Mouse (Mus musculus) thymus, adult 2 months (tissue): ENCODE measurements around the gene Nlrx1. TPM values are rescaled to one million over a fixed set of nuclear protein-coding genes. Genes with fewer than 3 reads are reported as not detected.

ENCODE experiments used
- DNase-seq: peaks from one replicate; pipeline ENCODE4 v3.0.0; 2021
- H3K27ac ChIP-seq: fragments of 200-500 bp; 2 replicates; pipeline ENCODE4 v1.5.1; 2012; ENCODE audit warnings: low read length, control low read depth; ENCODE audit not compliant: control insufficient read depth, insufficient read depth
- H3K27me3 ChIP-seq: fragments of 200-500 bp; 2 replicates; pipeline ENCODE4 v1.6.1; 2012; ENCODE audit warnings: mild to moderate bottlenecking, low read length, moderate library complexity, mixed read lengths; ENCODE audit not compliant: control insufficient read depth, insufficient read depth
- H3K36me3 ChIP-seq: fragments of 200-500 bp; 2 replicates; pipeline ENCODE4 v1.6.1; 2012; ENCODE audit warnings: mild to moderate bottlenecking, low read length, moderate library complexity; ENCODE audit not compliant: control insufficient read depth, insufficient read depth
- H3K4me1 ChIP-seq: fragments of 200-500 bp; replicated peaks from 2 replicates; pipeline ENCODE4 v1.6.1; 2012; ENCODE audit warnings: low read length; ENCODE audit not compliant: control insufficient read depth, insufficient read depth
- H3K4me3 ChIP-seq: fragments of 200-500 bp; 2 replicates; pipeline ENCODE4 v1.5.1; 2012; ENCODE audit warnings: mild to moderate bottlenecking, low read length, control low read depth, moderate library complexity; ENCODE audit not compliant: control insufficient read depth, insufficient read depth
- CTCF ChIP-seq: fragments of 200-500 bp; IDR thresholded peaks from 2 replicates; pipeline ENCODE4 v1.5.1; 2012; ENCODE audit warnings: mild to moderate bottlenecking, control low read depth, low read length, moderate library complexity, borderline replicate concordance; ENCODE audit not compliant: control insufficient read depth, poor library complexity, insufficient read depth; ENCODE audit errors: extremely low read depth
- POLR2A ChIP-seq: fragments of 200-500 bp; IDR thresholded peaks from 2 replicates; pipeline ENCODE4 v1.6.1; 2012; ENCODE audit warnings: mild to moderate bottlenecking, low read length, control low read depth, moderate library complexity; ENCODE audit not compliant: control insufficient read depth, poor library complexity, insufficient read depth; ENCODE audit errors: extremely low read depth
- WGBS: fragments of 180-500 bp; shearing (Covaris S2); methylation state at CpG from one replicate; pipeline ENCODE4 v1.1.7; 2018; 5-methylcytosine and 5-hydroxymethylcytosine counted together
- polyA plus RNA-seq: library from polyadenylated mRNA; depleted of rRNA; stranded (reverse); fragments of >200 nt; gene quantifications from 2 replicates; pipeline ENCODE4 v1.2.3, GENCODE M21; 2012

Nlrx1 gene
- polyA plus RNA-seq, 1 experiment: 13.4 TPM

- Histone ChIP-seq H3K27ac (no peak overlapping the region), H3K4me1 (peaks cover 15% of the 10 kb centered on the region), H3K36me3 (no peaks in the 10 kb centered on the region), H3K27me3 (no peaks in the 10 kb centered on the region), H3K4me3 (no peak overlapping the region)
- TF ChIP-seq CTCF (peak; percentile 63; the same call in 1 of the 2 replicates), POLR2A (no peak)
- peak; percentile 65 for DNase-seq
- 86% methylated on average over 3 of the region's 3 CpGs for WGBS
These were observed 678 bp upstream of the Nlrx1 start for GRCm38 (mm10) chr9:44269077-44269476.

GRCm38 (mm10) chr9:44268027-44268360 lies 405 bp downstream of the Nlrx1 start:
- peak; percentile 91; the same call in 1 of the 2 replicates for TF ChIP-seq CTCF
- peak; percentile 3; the same call in 1 of the 2 replicates for TF ChIP-seq POLR2A
- no peaks in the 10 kb centered on the region for H3K27me3 ChIP-seq
- H3K4me1 ChIP-seq: peaks cover 15% of the 10 kb centered on the region
- H3K4me3 ChIP-seq: peak overlapping the region; percentile 65
- peak; percentile 86 for DNase-seq
- H3K27ac ChIP-seq: 0 out of 2 replicates have a peak overlapping the region, but pooled peaks have one; percentile 4
- H3K36me3 ChIP-seq: no peaks in the 10 kb centered on the region
- WGBS: 3% methylated on average over 28 of the region's 28 CpGs

- H3K4me1 ChIP-seq: peaks cover 19% of the 10 kb centered on the region
- 17% methylated on average over 23 of the region's 23 CpGs for WGBS
- TF ChIP-seq POLR2A (0 out of 2 replicates have a peak, but pooled peaks have one; percentile 40), CTCF (no peak)
These were observed 926 bp downstream of the Nlrx1 start for GRCm38 (mm10) chr9:44267319-44268026.

GRCm38 (mm10) chr9:44266478-44267226 lies 1.7 kb downstream of the Nlrx1 start:
- TF ChIP-seq CTCF (no peak), POLR2A (no peak)
- no peak for DNase-seq
- Histone ChIP-seq H3K4me1 (peaks cover 21% of the 10 kb centered on the region), H3K4me3 (no peak overlapping the region), H3K27me3 (no peaks in the 10 kb centered on the region), H3K36me3 (no peaks in the 10 kb centered on the region), H3K27ac (peak overlapping the region; percentile 29; the same call in 1 of the 2 replicates)
- WGBS: 84% methylated on average over 8 of the region's 8 CpGs

More at GRCm38 (mm10) chr9:44267319-44268026, 926 bp downstream of the Nlrx1 start:
- Histone ChIP-seq H3K36me3 (no peaks in the 10 kb centered on the region), H3K27me3 (no peaks in the 10 kb centered on the region), H3K27ac (peak overlapping the region; percentile 29; the same call in 1 of the 2 replicates), H3K4me3 (peak overlapping the region; percentile 65)
- DNase-seq: peak; percentile 35

GRCm38 (mm10) chr9:44261388-44261787 lies 7.0 kb downstream of the Nlrx1 start:
- 98% methylated on average over 14 of the region's 14 CpGs for WGBS
- peaks cover 12% of the 10 kb centered on the region for H3K4me1 ChIP-seq
- H3K27me3 ChIP-seq: no peaks in the 10 kb centered on the region
- no peak overlapping the region for H3K27ac ChIP-seq
- no peak overlapping the region for H3K4me3 ChIP-seq
- no peaks in the 10 kb centered on the region for H3K36me3 ChIP-seq
- no peak for TF ChIP-seq POLR2A
- TF ChIP-seq CTCF: no peak
- DNase-seq: no peak

GRCm38 (mm10) chr9:44259014-44259413 lies 9.4 kb downstream of the Nlrx1 start:
- DNase-seq: no peak
- H3K27me3 ChIP-seq: no peaks in the 10 kb centered on the region
- H3K4me1 ChIP-seq: peaks cover 24% of the 10 kb centered on the region
- WGBS: 58% methylated on average over 10 of the region's 10 CpGs
- H3K36me3 ChIP-seq: no peaks in the 10 kb centered on the region
- no peak overlapping the region for H3K4me3 ChIP-seq
- H3K27ac ChIP-seq: no peak overlapping the region
- TF ChIP-seq POLR2A: no peak
- TF ChIP-seq CTCF: no peak
